Mouse (Mus musculus): ENCODE measurements at regions not wholly inside any gene's neighbourhood (a gene's known extent, or its start where the extent isn't known, plus 50 kb on each side); places are given as distances from the start of the nearest gene placed in this dataset.
A peak's percentile ranks its signal among the peaks of the same experiment; 100 is the strongest.
"Not testable (repeated sequence)": the region's sequence is repeated elsewhere in the genome, so short reads cannot be mapped to it uniquely, and the experiment has no call there.

DNA sequence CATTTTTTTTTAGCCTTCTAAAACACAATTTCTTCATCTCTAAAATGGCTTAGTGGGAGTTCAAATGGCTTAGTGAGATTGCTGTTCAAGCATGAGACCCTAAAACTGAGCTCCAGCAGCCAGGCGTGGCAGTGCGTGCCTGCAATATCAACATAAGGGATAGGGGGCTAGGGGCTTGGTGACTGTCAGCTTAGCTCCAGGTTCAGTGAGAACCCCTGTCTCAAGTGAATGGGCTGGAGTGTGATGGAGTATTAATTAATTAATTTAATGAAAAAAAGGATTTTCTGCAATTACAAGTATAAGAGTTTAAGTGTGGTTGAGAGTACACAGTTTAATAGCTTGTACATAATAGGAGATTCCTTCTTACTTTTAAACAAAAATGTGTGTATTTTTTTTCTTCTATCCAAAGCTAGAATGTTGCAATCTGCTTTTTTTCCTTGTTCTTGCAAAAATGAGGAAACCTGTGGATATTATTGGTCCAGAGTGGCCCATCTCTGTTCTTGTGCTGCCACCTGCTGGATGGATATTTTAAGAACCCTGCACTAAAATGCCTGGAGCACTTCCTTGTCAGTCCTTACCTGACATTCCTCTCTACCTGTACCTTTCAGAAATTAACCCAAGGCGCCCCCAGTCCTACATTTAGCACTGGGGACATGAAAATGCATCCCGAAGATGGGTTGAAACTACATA is 54.0 kb upstream of the Usp47 start:
- DNase-seq (ENCODE audit: low read depth, low spot score) = peak; percentile 83

DNA sequence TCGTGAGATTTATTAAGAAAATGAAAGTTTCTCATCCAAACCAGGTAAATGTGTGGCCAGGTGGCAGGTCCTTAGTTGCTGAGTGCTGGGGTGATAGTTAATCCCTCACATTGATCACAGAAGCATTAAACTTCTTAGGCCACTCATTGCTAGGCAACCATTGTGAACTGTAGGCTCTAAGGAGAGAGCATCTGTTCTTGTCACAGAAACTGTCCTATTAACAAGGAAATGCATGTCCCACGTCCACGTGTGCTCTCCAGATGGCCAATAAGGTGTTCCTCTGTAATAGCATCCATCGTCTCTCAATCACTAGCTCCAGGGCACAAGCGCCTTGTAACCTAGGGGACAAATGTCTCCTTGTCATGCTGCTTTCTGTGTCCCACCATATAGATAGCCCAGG is 55.0 kb upstream of the Usp47 start:
- DNase-seq (ENCODE audit: low read depth, low spot score) = no peak

DNA sequence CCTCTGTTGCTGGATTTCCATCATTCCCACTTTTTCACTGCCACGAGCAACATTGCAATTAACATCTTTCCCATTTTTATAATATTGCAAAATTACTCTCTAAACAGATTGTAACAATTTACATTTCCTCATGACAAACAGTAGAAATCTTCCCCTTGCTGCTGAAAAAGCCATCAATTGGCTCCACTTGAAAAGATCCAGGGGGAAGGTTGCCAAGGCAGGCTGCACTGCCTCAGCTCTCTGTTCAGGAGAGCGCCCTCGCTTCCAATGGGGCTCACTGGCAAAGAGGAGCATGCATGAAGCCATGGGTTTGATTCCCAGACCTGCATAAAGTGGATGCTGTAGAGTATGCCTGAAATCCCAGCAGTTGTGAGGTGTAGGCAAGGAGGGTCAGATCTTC is 56.6 kb upstream of the Usp47 start:
- DNase-seq (ENCODE audit: low read depth, low spot score) = no peak

DNA sequence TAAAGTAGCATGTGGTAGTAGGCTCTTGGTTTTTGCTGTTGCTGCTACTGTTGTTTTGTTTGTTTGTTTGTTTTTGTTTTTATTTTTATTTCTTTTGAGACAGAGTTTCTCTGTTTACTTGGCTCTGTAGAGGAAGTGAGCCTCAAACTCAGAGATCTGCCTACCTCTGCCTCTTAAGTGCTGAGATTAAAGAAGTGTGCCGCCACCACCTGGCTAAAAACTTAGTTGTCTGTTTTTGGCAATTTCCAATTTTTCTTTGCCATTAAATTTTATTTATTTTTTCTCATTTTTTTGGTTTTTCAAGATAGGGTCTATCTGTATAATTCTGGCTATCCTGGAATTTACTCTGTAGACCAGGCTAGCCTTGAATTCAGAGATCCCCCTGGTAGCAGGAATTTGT is 59.3 kb upstream of the Usp47 start:
- peak; percentile 37 for DNase-seq (ENCODE audit: low read depth, low spot score)

DNA sequence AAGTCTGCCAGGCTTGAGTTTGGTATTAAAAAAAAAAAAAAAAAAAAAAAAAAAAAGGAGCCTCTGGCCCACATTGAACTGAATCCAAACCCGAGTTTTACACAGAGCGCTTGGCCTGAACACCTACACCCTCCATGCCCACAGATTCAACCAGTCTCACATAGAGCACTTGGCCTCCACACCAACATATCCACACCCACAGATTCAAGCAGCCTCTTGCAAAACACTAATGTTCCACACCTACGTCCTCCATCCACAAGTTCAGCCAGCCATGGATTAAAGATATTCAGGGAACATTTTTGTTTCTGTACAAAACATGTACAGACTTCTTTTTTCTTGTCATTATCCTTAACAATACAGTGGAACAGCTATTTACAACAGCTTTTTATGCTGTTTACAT is 63.3 kb upstream of the Usp47 start:
- DNase-seq (ENCODE audit: low read depth, low spot score) = no peak

DNA sequence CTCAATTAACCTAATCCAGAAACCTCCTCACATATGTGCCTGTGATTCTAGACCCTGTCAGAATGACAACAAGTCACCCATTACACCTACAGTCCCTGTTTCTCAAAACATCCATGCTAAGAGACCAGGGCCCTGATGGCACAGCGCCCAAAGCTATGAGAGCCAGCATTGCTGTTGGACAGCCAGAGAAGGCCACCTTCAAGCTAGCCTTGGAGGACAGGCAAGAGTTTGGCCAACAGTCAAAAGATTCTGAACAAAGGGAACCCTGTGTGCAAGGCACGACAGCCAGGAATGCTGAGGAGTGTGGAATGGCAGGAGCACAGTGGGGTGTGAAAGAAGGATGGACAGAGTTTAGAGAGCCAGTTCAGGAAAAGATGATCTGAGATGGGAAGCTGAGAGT is 66.6 kb upstream of the Usp47 start:
- DNase-seq (ENCODE audit: low read depth, low spot score) = no peak

DNA sequence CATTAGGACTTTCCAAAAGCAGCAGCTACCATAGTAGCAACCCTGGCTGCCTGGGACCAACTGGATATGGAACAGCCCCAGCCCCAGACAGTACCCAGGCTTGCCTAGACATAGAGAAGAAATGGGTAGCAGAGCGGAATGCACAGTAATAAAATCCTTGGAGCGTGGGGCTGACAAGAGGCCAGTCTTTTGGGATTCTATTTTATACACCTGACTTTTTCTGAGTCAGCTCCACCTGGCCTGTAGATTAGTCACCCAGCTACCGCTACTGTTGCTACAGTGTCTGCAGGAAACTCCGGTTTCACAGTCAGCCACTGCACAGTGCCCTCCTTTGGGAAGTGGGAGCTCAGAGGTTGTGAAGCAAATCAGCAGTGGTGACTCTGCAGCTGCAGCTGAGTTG is 83.7 kb upstream of the Usp47 start:
- no peak for DNase-seq (ENCODE audit: low read depth, low spot score)

DNA sequence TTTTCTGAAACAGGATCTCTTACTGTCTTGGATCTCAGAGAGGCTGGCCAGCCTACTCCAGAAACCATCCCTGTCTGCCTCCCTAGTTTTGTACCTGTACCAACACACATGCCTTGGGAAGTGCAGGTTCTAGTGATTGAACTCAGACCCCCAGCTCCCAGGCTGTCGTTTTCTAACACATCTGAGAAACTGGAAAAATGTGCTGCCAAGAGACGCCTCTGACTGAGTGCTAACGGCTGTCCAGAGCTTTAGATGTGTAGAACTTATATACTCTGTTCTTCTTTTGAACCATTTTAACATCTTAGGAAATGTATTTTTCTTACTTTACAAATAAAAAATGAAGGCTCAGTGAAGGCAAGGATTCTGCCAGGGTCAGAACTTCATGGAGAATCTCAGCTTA is 85.8 kb upstream of the Usp47 start:
- DNase-seq (ENCODE audit: low read depth, low spot score) = no peak

DNA sequence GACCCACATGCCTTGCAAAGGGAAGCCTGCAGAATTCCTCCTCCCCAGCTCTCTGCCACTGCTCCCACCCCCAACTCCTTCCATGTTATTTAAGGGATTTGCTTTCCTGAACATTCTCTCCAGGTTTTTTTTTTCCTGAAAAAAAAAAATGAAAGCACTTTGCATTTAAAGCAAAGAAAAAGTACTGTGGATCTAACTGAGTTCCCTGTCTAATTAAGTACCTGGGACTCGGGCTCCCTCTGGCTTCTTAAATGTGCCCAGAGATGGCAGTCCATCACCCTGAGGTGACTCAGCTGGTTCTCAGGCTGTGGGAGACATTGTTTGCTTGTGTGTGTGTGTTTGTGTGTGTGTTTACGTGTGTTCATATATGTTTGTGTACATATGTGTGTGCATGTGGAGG is 86.2 kb upstream of the Usp47 start:
- no peak for DNase-seq (ENCODE audit: low read depth, low spot score)

DNA sequence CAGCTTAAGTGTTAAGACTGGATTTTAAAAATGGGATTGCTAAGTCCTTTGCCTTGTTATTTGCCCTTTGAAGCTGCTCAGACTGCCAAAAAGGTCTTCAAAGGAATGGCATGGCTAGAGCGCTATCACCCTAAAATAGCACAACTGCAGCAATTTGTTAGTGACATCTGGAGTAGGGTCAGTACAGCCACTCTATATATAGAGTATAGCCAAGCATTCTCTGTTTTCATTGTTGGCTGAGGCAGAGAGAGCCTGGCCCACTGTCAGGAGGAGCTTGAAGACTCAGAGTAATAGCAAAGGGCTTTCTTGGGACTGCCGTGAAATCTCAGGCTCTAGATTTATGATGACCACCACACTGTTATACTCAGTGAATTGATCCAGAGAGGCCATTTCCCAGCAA is 90.6 kb upstream of the Usp47 start:
- DNase-seq (ENCODE audit: low read depth, low spot score) = no peak

DNA sequence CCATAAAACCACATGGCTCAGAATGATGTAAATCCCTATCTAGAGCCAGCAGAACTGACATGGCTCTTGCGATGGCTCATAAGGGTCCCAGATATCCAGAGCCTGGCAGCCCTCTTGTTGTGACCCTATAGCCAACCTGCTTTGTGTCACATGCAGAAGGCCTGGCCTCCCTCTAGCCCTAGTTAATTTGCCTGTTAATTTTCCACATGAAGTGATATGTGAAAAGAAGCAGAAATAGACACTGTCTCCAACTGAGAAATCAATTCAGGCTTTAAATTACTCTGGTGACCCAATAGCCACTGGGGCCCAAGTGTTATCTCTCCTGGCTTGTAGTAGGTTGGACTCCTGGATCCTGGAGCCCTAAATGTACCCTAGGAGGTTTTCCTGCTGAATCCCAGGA is 103.3 kb upstream of the Usp47 start:
- no peak for DNase-seq (ENCODE audit: low read depth, low spot score)

DNA sequence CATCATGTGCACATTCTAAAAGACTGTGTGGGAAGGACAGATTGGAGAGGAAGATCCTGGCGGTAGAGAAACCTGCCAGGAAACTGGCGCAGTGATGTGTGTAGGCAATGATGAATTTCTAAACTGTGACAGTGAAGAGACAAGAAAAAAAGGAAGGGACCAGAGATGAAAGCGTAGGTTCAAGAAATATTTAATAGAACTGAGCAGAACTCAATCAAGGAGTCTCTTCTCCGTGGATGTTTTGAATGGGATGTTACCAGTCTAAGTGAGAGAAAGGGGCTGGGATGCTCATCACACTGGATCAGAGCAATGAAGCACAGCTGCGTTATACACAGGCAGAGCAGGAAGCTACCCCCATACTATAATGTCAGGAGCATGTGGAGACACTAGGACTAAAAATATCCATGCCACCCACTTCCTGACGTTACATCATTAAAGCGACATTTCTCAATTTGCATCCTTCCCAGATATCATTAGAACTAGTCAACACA is 119.5 kb upstream of the Usp47 start:
- peak; percentile 15 for DNase-seq (ENCODE audit: low read depth, low spot score)

DNA sequence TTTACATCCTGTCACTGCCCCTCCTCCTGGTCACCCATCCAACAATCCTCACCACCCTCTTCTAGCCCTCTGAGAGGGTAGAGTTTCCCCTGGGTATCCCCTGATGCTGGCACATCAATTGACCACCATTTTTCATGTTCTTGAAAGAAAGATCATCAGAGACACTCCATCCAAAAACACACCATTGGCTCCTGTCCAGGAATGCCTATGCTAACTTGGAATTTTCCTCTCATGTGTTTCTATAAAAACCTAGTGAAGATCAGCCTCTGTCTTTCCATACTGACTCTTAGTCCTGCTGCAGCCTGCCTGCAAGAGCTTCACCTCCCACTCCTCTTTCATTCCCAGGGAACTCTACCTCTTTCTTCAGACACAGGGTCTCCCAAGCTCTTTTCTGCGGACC is 117.2 kb upstream of the Galnt18 start:
- peak; percentile 50 for DNase-seq (ENCODE audit: low read depth, low spot score)

DNA sequence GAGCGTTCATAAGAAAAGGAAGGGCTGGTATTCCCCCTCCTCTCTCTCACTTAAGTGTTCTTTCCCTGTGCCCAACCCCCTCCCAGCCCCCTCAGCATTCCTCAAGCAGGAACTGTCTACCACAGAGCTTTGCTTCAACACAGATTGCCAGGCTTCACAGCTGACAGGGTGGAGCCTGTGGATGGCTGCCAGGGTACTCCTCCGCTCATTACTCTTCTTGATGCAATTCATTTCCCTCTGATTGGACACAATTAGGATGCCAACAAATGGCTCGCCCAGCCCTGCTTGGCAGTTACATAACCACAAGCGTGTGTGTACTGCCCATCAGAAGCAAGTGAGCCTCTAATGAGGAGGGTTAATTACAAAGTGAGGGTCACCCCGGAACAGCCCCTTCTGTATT is 116.5 kb upstream of the Galnt18 start:
- peak; percentile 53 for DNase-seq (ENCODE audit: low read depth, low spot score)

DNA sequence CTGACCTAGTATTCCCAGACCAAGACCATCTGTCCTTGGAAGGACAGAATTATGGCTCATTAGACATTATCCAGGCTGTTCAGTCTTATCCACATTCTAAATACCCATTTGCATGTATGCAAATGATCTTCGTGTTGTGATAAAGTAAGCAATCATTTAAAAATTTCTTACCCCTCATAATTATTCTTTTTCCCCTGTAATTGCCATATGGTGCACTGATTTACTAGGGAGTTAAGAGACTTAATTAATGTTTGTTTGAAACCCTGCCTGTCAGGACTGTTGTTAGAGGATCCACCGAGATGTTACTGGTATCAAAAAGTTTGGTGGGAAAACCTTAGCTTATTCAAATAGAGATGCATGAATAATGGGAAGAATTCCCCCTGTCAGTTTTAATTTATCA is 103.2 kb upstream of the Galnt18 start:
- DNase-seq (ENCODE audit: low read depth, low spot score) = no peak

DNA sequence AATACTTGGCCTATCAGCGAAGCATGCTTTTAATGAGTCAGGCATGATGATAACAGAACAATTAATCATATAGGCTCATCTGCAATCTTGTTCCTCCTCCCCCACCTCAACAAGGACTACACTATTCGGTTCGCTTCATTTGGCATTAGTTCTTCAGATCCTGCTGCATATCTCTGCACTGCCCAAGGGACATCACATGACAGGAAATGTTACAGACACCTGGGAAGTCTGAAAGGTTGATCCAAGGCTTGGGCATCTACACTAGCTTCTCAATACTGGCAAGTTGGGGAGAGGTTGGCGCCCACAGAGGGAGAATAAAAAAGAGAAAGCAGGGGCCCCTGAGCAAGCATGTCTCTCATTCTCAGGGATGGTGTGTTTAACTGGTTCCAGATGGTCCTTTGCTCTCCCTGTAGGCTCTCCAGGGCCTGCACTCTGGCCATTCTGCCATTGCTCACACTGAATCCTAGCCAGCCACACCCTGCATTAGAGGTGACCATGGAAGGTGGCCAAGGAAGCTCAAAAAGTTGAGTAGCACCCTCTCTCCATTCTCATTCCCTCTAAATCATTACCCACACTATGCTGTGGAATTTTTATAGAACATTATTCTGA is 100.4 kb upstream of the Galnt18 start:
- DNase-seq (ENCODE audit: low read depth, low spot score) = peak; percentile 89

DNA sequence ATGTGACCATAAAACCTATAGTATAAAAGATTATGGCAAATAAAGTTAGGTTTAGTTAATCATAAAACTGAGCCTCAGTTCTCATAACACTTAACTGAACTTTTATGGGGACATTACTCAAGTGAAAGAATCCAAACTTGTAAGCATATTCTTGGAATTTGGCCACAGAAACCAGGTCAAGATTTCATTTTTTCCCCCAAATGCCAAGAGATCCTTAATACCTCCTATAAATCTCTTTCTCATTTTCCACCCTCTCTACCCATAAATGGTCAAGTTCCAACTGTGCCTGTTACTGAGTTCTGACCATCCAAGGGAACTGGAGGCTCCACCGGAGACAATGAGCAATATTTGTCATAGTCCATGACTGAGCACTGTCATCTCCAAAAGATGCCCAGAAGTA is 97.8 kb upstream of the Galnt18 start:
- peak; percentile 70 for DNase-seq (ENCODE audit: low read depth, low spot score)

DNA sequence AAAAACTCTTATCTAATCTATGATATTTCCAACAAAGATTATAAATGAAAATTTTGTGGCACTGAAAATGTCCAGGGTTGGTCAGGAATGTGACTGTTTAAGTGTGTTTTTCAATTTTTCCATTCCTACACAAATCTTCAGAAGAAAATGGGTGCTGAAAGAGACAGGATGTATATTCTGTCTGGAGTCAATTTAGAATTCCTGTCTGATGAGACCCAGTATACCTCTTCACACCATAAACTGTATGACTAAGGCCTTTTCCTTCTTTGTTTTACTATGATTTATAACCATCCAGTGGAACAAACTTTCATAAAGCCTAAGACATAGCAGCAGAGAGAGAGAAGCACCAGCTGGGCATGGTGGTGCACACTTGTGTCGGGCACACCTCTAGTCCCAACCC is 96.2 kb upstream of the Galnt18 start:
- DNase-seq (ENCODE audit: low read depth, low spot score) = peak; percentile 73

DNA sequence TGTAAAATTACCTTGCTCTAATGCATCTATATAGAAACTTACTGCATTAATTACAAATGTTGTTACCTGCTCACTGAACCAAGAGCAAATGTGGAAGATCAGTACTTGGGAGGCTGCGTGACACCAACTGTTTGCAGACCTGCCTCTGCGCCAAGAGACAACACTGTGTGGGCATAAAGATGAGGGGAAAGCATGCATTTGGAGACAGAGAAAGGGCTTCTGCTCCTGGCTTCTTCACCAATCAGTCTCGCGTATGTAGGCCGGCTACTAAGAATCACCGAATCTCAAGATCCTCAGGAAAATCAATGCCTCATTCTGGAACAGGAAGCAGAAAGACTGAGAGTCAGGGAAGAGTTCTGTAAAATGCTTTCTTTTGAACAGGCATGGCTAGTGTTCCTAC is 89.6 kb upstream of the Galnt18 start:
- no peak for DNase-seq (ENCODE audit: low read depth, low spot score)

DNA sequence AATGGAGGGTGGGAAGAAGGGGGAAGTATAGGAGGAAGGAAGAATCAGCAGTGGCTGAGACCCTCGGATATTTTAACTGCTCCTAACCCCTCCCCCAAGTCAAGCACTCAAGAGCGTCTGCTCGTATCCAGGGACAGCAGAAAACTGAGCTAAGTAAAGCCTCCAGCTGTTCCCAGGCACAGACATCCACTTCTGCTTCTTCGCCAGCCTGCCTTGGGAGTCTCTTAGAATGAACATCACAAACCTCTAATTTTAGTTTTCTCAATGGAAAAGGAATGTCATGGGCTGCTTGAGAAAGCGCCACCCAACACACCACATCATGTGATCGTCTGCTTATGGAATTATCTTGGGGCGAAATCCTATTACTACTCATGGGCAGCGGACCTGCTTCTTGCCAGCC is 83.3 kb upstream of the Galnt18 start:
- DNase-seq (ENCODE audit: low read depth, low spot score) = no peak

DNA sequence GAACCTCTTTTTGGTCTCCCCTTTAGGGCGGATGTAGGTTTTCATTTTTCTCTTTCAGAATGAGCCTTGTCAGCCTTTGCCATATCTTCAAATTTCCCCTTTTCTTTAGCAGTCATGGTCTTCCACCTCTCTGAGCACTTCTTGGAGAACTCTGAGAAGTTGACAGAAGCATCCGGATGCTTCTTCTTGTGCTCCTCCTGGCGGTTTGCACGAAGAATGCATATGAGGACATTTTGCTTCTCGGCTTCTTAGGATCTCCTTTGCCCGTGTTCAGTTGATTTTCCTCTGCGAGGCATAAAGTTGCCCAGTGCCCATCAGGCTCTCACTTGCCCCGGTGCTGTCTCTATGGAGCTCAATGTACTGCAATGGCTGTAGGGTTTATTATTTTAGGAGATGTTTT is 78.5 kb upstream of the Galnt18 start:
- DNase-seq (ENCODE audit: low read depth, low spot score) = not testable (repeated sequence)

DNA sequence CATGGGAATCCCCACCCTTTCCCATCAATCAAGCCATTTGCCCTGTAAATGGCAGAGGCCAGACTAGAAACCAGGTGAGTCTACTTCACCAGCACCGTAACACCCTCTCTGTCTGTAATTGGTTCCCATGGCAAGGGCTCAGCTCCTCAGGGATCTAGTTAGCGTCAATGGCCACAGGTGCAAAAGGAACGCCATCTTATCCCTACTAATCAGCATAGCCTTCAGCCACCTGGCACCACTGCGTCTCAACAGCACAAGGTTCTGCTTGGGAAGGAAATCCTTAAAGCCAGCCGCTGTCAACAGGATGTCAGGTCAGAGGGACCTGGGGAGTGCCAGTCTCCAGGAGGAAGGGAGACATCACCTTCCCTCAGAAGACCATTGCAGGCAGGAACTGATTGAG is 77.2 kb upstream of the Galnt18 start:
- no peak for DNase-seq (ENCODE audit: low read depth, low spot score)

DNA sequence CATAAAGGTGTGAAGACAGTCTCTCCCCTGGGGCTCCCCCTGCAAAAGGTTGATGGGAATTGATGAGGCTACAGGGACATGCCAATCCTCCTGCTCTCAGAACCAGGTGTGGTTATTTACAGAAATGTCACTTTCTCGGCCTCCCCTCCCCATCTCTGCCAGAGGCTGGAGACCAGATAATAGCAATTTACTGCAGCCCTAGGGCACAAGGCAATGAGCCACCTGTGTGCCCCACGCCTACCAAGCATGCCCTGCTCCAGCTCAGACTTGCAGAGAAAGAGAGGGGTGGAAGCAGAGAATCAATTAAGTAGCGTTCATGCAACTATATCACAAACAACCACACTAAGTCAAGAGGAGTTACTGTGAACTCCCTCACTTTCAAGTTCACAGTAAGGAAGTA is 75.5 kb upstream of the Galnt18 start:
- DNase-seq (ENCODE audit: low read depth, low spot score) = no peak

DNA sequence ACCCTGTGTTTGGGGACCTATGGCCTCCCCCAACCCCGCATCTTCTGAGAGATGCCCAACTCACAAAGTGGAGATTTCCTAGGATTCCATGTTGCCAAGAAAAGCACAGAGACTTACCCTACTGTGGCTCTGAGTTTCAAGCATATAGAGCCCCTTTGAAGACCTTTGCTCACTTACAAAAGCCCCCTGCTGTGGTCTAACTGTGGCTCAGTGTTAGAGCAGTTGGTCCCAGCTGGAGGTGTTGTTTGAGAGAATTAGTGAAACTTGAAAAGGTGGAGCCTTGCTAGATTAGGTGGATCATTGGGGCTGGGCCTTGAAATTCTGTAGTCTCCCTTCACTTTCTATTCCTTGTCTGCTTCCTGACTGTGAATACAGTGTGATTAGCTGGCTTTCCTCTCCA is 66.6 kb upstream of the Galnt18 start:
- DNase-seq (ENCODE audit: low read depth, low spot score) = no peak

Data from 3T3-L1 (cell line).